Mouse (Mus musculus) liver, postnatal 0 days (tissue): ENCODE measurements around the gene Cyp46a1.

Experiments used
- CTCF ChIP-seq: sonication (generic); IDR thresholded peaks from 2 replicates; pipeline ENCODE4 v1.5.1; 2016; ENCODE audit warnings: antibody characterized with exemption, low read depth
- EP300 ChIP-seq: IDR thresholded peaks from 2 replicates; pipeline ENCODE4 v1.6.1; 2016; ENCODE audit warnings: antibody characterized with exemption, low read depth, mild to moderate bottlenecking

- TF ChIP-seq CTCF (peak; percentile 77), EP300 (no peak)
These were observed 4.5 kb downstream of the Cyp46a1 start for GRCm38 (mm10) chr12:108338572-108339190.
